Mouse (Mus musculus) C2C12 (cell line): Measurements from ENCODE around the gene Ms4a18. TPM values are rescaled to one million over a fixed set of nuclear protein-coding genes. Genes with fewer than 3 reads are reported as not detected.

Source experiments
- H3K27me3 ChIP-seq: one replicate; pipeline ENCODE4 v1.6.1; 2011; ENCODE audit not compliant: control insufficient read depth, insufficient read depth, insufficient read length
- H3K36me3 ChIP-seq: one replicate; pipeline ENCODE4 v1.6.1; 2011; ENCODE audit not compliant: control insufficient read depth, insufficient read depth
- H3K4me3 ChIP-seq: one replicate; pipeline ENCODE4 v1.5.1; 2011; ENCODE audit warnings: mild to moderate bottlenecking, control low read depth; ENCODE audit not compliant: poor library complexity, insufficient read depth, severe bottlenecking
- H3K79me2 ChIP-seq: one replicate; pipeline ENCODE4 v1.6.1; 2011; ENCODE audit not compliant: control insufficient read depth, insufficient read depth
- H3K79me3 ChIP-seq: one replicate; pipeline ENCODE4 v1.6.1; 2011; ENCODE audit warnings: low read depth, control low read depth
- H3ac ChIP-seq: one replicate; pipeline ENCODE3; 2011; ENCODE audit warnings: low read depth; ENCODE audit not compliant: control insufficient read depth, insufficient read length
- CEBPB ChIP-seq: IDR thresholded peaks from one replicate; pipeline ENCODE4 v1.6.1; 2011; ENCODE audit warnings: low read depth, mild to moderate bottlenecking, control low read depth, moderate library complexity
- CTCF ChIP-seq: IDR thresholded peaks from one replicate; pipeline ENCODE4 v1.5.1; 2011; ENCODE audit not compliant: control insufficient read depth, insufficient read depth, insufficient read length
- FOSL1 ChIP-seq: IDR thresholded peaks from one replicate; pipeline ENCODE4 v1.8.0; 2011; ENCODE audit warnings: mild to moderate bottlenecking, low read length; ENCODE audit not compliant: poor library complexity, insufficient read depth, severe bottlenecking
- MAX ChIP-seq: IDR thresholded peaks from one replicate; pipeline ENCODE4 v1.6.1; 2011; ENCODE audit warnings: mild to moderate bottlenecking, control low read depth
- MYOD1 ChIP-seq: IDR thresholded peaks from one replicate; pipeline ENCODE4 v1.6.1; 2011; ENCODE audit warnings: low read depth; ENCODE audit not compliant: control insufficient read depth, insufficient read length
- MYOG ChIP-seq: IDR thresholded peaks from one replicate; pipeline ENCODE4 v1.6.1; 2011; ENCODE audit not compliant: control insufficient read depth, insufficient read length; ENCODE audit errors: extremely low read depth
- USF1 ChIP-seq: IDR thresholded peaks from one replicate; pipeline ENCODE4 v1.6.1; 2011; ENCODE audit warnings: low read depth, mild to moderate bottlenecking, control low read depth, moderate library complexity
- polyA plus RNA-seq: library from polyadenylated mRNA; unstranded; fragments of >200 nt; fragmentation: generic; extraction: Trizol; gene quantifications from one replicate; pipeline ENCODE4 v1.2.1, GENCODE M21; 2012; ENCODE audit warnings: missing spikeins

Gene Ms4a18
- polyA plus RNA-seq, 1 experiment, result not detected

DNA sequence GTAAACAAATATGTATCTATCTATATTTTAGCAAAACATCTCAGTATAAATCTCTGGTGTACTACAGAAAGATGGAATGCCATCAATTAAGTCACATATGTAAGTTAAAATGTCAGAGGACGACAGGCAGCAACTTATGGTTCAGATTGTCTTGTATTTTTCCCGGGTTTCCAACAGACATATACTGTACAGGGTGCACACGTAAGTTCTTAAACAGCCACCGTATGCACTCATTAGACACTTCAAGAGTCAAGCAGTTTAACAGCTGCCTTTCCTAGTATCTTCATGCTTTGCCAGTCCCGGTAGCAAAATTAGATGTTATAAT lies 26.8 kb upstream of the Ms4a18 start:
- no peaks in the 10 kb centered on the region for H3K79me3 ChIP-seq
- peak overlapping the region; percentile 44 for H3ac ChIP-seq
- no peaks in the 10 kb centered on the region for H3K79me2 ChIP-seq
- H3K27me3 ChIP-seq, result no peaks in the 10 kb centered on the region
- no peak for TF ChIP-seq CEBPB
- no peak for TF ChIP-seq FOSL1
- TF ChIP-seq MYOD1, result no peak
- TF ChIP-seq CTCF, result no peak
- TF ChIP-seq MYOG, result no peak
- TF ChIP-seq MAX, result no peak
- no peak for TF ChIP-seq USF1
- H3K4me3 ChIP-seq, result no peak overlapping the region
- H3K36me3 ChIP-seq, result no peaks in the 10 kb centered on the region

DNA sequence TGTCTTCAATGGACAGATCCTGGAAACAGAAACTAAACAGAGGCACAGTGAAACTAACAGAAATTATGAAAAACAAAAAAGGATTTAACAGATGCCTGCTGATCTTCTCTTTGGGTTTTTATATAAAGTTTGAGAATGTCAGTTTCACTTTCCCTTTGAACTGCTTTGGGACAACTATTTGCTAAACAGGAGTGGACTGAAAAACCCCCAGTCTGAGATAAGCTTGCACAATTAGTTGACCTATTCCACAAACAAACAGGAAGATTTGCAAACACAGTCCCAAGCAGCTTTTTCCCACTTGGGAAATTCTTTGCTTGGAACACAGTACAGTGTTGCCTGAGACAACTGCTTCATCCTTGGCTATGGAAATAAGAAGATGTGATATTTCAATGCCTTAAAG lies 19.7 kb upstream of the Ms4a18 start:
- no peaks in the 10 kb centered on the region for H3K36me3 ChIP-seq
- H3K27me3 ChIP-seq, result no peaks in the 10 kb centered on the region
- H3K79me2 ChIP-seq, result no peaks in the 10 kb centered on the region
- no peak overlapping the region for H3ac ChIP-seq
- no peaks in the 10 kb centered on the region for H3K79me3 ChIP-seq
- no peak for TF ChIP-seq USF1
- TF ChIP-seq MAX, result no peak
- TF ChIP-seq MYOG, result no peak
- no peak for TF ChIP-seq MYOD1
- no peak for TF ChIP-seq CTCF
- TF ChIP-seq CEBPB, result no peak
- TF ChIP-seq FOSL1, result no peak
- no peak overlapping the region for H3K4me3 ChIP-seq

DNA sequence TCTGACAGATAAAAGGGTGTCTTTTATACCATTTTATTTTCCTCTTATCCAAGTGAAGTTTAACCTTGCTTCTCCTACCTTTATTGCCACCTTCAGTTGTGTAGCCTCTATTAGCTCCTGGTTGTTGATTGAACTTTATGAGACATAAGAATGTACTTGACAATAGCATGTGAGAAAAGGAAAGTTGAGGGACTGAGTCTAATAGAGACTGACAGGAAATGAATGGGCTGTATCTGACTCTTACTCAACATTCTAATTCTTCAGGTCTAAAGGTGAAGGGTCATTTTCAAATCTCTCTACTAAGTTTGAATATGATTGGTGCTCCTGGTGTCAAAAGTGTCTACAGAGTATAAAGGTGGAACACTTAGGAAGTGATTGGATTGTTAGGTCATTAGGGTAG lies 4.6 kb upstream of the Ms4a18 start:
- Histone ChIP-seq H3K4me3 (no peak overlapping the region), H3K79me2 (no peaks in the 10 kb centered on the region), H3ac (no peak overlapping the region), H3K27me3 (no peaks in the 10 kb centered on the region), H3K79me3 (no peaks in the 10 kb centered on the region), H3K36me3 (no peaks in the 10 kb centered on the region)
- TF ChIP-seq MYOG, result no peak
- TF ChIP-seq CTCF, result no peak
- no peak for TF ChIP-seq USF1
- no peak for TF ChIP-seq MAX
- TF ChIP-seq FOSL1, result no peak
- TF ChIP-seq CEBPB, result no peak
- no peak for TF ChIP-seq MYOD1

DNA sequence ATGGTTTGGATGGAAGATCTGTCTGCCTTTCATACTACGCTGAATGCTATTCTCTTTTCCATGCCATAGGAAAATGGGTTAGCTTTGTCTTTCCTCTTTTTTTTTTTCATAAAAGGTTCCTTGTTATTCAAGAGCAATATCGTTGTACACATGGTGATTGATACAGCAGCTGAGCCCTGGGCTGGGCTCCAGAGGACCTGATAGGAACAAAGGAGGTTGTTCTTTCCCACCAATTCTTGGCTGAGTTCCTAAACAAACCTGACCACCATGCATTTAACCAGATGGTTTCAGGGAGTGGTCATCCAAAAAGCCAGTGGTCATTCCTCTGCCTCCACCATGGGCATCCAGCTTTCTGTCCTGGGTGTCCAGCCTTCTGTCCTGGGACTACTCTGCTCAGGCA lies 580 bp downstream of the Ms4a18 start:
- no peak for TF ChIP-seq CEBPB
- no peak for TF ChIP-seq MAX
- TF ChIP-seq MYOG, result no peak
- Histone ChIP-seq H3K36me3 (no peaks in the 10 kb centered on the region), H3K27me3 (no peaks in the 10 kb centered on the region), H3K79me3 (no peaks in the 10 kb centered on the region), H3ac (no peak overlapping the region), H3K4me3 (no peak overlapping the region), H3K79me2 (no peaks in the 10 kb centered on the region)

DNA sequence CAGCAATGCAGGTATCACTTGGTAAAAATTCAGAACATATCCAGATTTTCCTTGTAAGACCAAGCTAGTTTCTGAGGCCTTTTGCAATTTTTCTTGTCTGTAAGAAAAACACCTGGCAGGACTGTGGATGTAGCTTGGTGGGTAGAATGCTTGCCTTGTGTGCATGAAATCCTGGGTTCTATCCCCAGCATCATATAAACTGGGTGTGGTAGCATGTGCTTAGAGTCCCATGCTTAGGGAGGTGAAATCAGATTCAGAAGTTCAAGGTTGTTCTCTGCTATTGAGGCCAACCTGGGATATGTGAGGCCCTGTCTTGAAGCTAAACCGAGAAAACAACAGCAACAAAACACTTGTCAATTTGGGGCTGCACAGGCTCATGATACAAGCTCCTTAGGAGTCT lies 1.8 kb downstream of the Ms4a18 start:
- Histone ChIP-seq H3K27me3 (no peaks in the 10 kb centered on the region), H3K36me3 (no peaks in the 10 kb centered on the region), H3K79me2 (no peaks in the 10 kb centered on the region), H3K79me3 (no peaks in the 10 kb centered on the region), H3K4me3 (no peak overlapping the region), H3ac (no peak overlapping the region)
- TF ChIP-seq MYOD1, result no peak
- TF ChIP-seq USF1, result no peak
- no peak for TF ChIP-seq CTCF
- TF ChIP-seq MAX, result no peak
- no peak for TF ChIP-seq CEBPB
- no peak for TF ChIP-seq MYOG
- no peak for TF ChIP-seq FOSL1

DNA sequence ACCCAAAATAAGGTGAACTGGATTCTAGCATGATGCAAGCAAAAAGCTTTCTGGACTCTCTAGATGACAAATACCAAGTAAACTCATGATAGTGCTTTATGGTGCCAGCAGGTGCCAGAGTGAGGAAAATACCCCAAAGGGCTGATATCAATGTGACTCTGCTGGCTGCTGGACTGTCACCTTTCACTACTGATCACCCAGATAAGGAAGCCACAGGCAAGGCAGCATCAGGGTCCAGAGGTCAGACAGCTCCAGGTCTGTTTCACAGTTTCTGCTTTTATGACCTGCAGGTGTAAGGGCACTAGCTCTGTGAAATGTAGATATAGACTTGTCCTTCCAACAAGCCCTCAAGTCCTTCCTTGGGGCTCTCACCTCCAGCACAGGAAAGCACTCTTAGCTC lies 2.4 kb downstream of the Ms4a18 start:
- Histone ChIP-seq H3K36me3 (no peaks in the 10 kb centered on the region), H3K4me3 (no peak overlapping the region), H3K27me3 (no peaks in the 10 kb centered on the region), H3K79me3 (no peaks in the 10 kb centered on the region), H3K79me2 (no peaks in the 10 kb centered on the region), H3ac (no peak overlapping the region)
- TF ChIP-seq CTCF, result no peak
- no peak for TF ChIP-seq FOSL1
- TF ChIP-seq MYOG, result no peak
- no peak for TF ChIP-seq USF1
- TF ChIP-seq MAX, result no peak
- no peak for TF ChIP-seq MYOD1
- TF ChIP-seq CEBPB, result no peak
